Mouse (Mus musculus) hindbrain, embryonic 16.5 days (tissue): ENCODE measurements around the gene Tmem88. TPM values are rescaled to one million over a fixed set of nuclear protein-coding genes. Genes with fewer than 3 reads are reported as not detected.

Experiments used
- ATAC-seq: fragments of 200-750 bp; cut with Nextera tagmentation; 2 replicates; pipeline ENCODE4 v1.8.0; 2017; ENCODE audit warnings: moderate TSS enrichment, moderate library complexity
- H3K27ac ChIP-seq: fragments of 300-500 bp; sonication (generic); 2 replicates; pipeline ENCODE4 v1.5.1; 2014; ENCODE audit warnings: low read depth, mild to moderate bottlenecking, control low read depth, low read length, moderate library complexity
- H3K27me3 ChIP-seq: fragments of 300-500 bp; sonication (generic); replicated peaks from 2 replicates; pipeline ENCODE4 v1.6.1; 2014; ENCODE audit warnings: low read length; ENCODE audit not compliant: control insufficient read depth, insufficient read depth
- H3K36me3 ChIP-seq: fragments of 300-500 bp; sonication (generic); 2 replicates; pipeline ENCODE4 v1.6.1; 2014; ENCODE audit warnings: mild to moderate bottlenecking, low read length, moderate library complexity, mixed read lengths; ENCODE audit not compliant: control insufficient read depth, insufficient read depth
- H3K4me1 ChIP-seq: fragments of 300-500 bp; sonication (generic); 2 replicates; pipeline ENCODE4 v1.6.1; 2014; ENCODE audit warnings: low read depth, low read length; ENCODE audit not compliant: control insufficient read depth, insufficient read depth
- H3K4me2 ChIP-seq: fragments of 300-500 bp; sonication (generic); 2 replicates; pipeline ENCODE4 v1.6.1; 2014; ENCODE audit warnings: mild to moderate bottlenecking, low read length, control low read depth, moderate library complexity
- H3K4me3 ChIP-seq: fragments of 300-500 bp; sonication (generic); 2 replicates; pipeline ENCODE4 v1.5.1; 2014; ENCODE audit warnings: mild to moderate bottlenecking, low read length, control low read depth, moderate library complexity
- H3K9ac ChIP-seq: fragments of 300-500 bp; sonication (generic); 2 replicates; pipeline ENCODE4 v1.6.1; 2014; ENCODE audit warnings: low read depth, mild to moderate bottlenecking, control low read depth, low read length, moderate library complexity
- H3K9me3 ChIP-seq: fragments of 300-500 bp; sonication (generic); 2 replicates; pipeline ENCODE4 v1.6.1; 2014; ENCODE audit warnings: mild to moderate bottlenecking, low read length, moderate library complexity; ENCODE audit not compliant: control insufficient read depth
- WGBS: fragments of 180-500 bp; shearing (Covaris S2); extraction: QIAGEN DNeasy Blood & Tissue Kit; methylation state at CpG from one replicate; pipeline ENCODE4 v1.1.7; 2014; 5-methylcytosine and 5-hydroxymethylcytosine counted together
- polyA plus RNA-seq: library from polyadenylated mRNA; unstranded; fragments of >200 nt; fragmentation: Nextera tagmentation; extraction: Ambion mirVana; gene quantifications from 2 replicates; pipeline ENCODE4 v1.2.1, GENCODE M21; 2015

The Tmem88 gene
- polyA plus RNA-seq, 1 experiment from 2014 or later: 8.9 TPM

GRCm38 (mm10) chr11:69418481-69419442, 20.7 kb upstream of the Tmem88 start:
- peak; percentile 94 for ATAC-seq
- H3K27me3 ChIP-seq: peaks cover 12% of the 10 kb centered on the region; the same call in 1 of the 2 replicates
- H3K36me3 ChIP-seq: no peaks in the 10 kb centered on the region
- WGBS: 0% methylated on average over 44 of the region's 45 CpGs
- H3K9me3 ChIP-seq: no peaks in the 10 kb centered on the region
- peak overlapping the region; percentile 64 for H3K9ac ChIP-seq
- H3K27ac ChIP-seq: peak overlapping the region; percentile 98
- H3K4me1 ChIP-seq: peaks cover 43% of the 10 kb centered on the region
- H3K4me3 ChIP-seq: peak overlapping the region; percentile 76
- peak overlapping the region; percentile 67 for H3K4me2 ChIP-seq

- WGBS: under 1% methylated on average over 39 of the region's 39 CpGs
- H3K4me1 ChIP-seq: peaks cover 54% of the 10 kb centered on the region
- peak overlapping the region; percentile 64 for H3K9ac ChIP-seq
These were observed 19.7 kb upstream of the Tmem88 start for GRCm38 (mm10) chr11:69417449-69418384.

GRCm38 (mm10) chr11:69416921-69417448, 19.0 kb upstream of the Tmem88 start:
- H3K4me1 ChIP-seq: peaks cover 61% of the 10 kb centered on the region
- 7% methylated on average over 8 of the region's 8 CpGs for WGBS

More at GRCm38 (mm10) chr11:69417449-69418384, 19.7 kb upstream of the Tmem88 start:
- H3K27me3 ChIP-seq: peaks cover 10% of the 10 kb centered on the region; the same call in 1 of the 2 replicates
- ATAC-seq: peak; percentile 22
- H3K4me2 ChIP-seq: peak overlapping the region; percentile 67
- peak overlapping the region; percentile 76 for H3K4me3 ChIP-seq
- H3K27ac ChIP-seq: peak overlapping the region; percentile 98
- no peaks in the 10 kb centered on the region; the same call in 1 of the 2 replicates for H3K36me3 ChIP-seq
- no peaks in the 10 kb centered on the region for H3K9me3 ChIP-seq

GRCm38 (mm10) chr11:69416509-69416908, 18.5 kb upstream of the Tmem88 start:
- H3K27me3 ChIP-seq: peaks cover 5% of the 10 kb centered on the region; the same call in 1 of the 2 replicates

More at GRCm38 (mm10) chr11:69416921-69417448, 19.0 kb upstream of the Tmem88 start:
- Histone ChIP-seq H3K4me3 (peak overlapping the region; percentile 76), H3K9ac (peak overlapping the region; percentile 83), H3K4me2 (peak overlapping the region; percentile 67), H3K27me3 (peaks cover 6% of the 10 kb centered on the region; the same call in 1 of the 2 replicates), H3K9me3 (no peaks in the 10 kb centered on the region), H3K27ac (peak overlapping the region; percentile 98), H3K36me3 (no peaks in the 10 kb centered on the region; the same call in 1 of the 2 replicates)
- ATAC-seq: no peak

GRCm38 (mm10) chr11:69415668-69416451, 17.8 kb upstream of the Tmem88 start:
- Histone ChIP-seq H3K27ac (peak overlapping the region; percentile 98), H3K4me1 (peaks cover 63% of the 10 kb centered on the region), H3K9ac (peak overlapping the region; percentile 83), H3K9me3 (no peaks in the 10 kb centered on the region), H3K27me3 (no peaks in the 10 kb centered on the region), H3K4me3 (peak overlapping the region; percentile 76), H3K36me3 (no peaks in the 10 kb centered on the region; the same call in 1 of the 2 replicates), H3K4me2 (peak overlapping the region; percentile 67)
- WGBS: under 1% methylated on average over 15 of the region's 25 CpGs
- ATAC-seq: no peak

More at GRCm38 (mm10) chr11:69416509-69416908, 18.5 kb upstream of the Tmem88 start:
- WGBS: 2% methylated on average over 4 of the region's 4 CpGs
- peak overlapping the region; percentile 83 for H3K9ac ChIP-seq
- no peaks in the 10 kb centered on the region; the same call in 1 of the 2 replicates for H3K36me3 ChIP-seq
- no peaks in the 10 kb centered on the region for H3K9me3 ChIP-seq
- no peak for ATAC-seq
- peaks cover 65% of the 10 kb centered on the region for H3K4me1 ChIP-seq
- peak overlapping the region; percentile 67 for H3K4me2 ChIP-seq
- peak overlapping the region; percentile 76 for H3K4me3 ChIP-seq
- peak overlapping the region; percentile 98 for H3K27ac ChIP-seq

- peak overlapping the region; percentile 67 for H3K4me2 ChIP-seq
- H3K4me3 ChIP-seq: peak overlapping the region; percentile 76
- H3K4me1 ChIP-seq: peaks cover 59% of the 10 kb centered on the region
- peak overlapping the region; percentile 98 for H3K27ac ChIP-seq
- no peaks in the 10 kb centered on the region for H3K9me3 ChIP-seq
- WGBS: 0% methylated on average over 3 of the region's 3 CpGs
- H3K9ac ChIP-seq: peak overlapping the region; percentile 83
- ATAC-seq: peak; percentile 27
- H3K27me3 ChIP-seq: no peaks in the 10 kb centered on the region
- no peaks in the 10 kb centered on the region; the same call in 1 of the 2 replicates for H3K36me3 ChIP-seq
These were observed 17.3 kb upstream of the Tmem88 start for GRCm38 (mm10) chr11:69415327-69415667.

- H3K27ac ChIP-seq: peak overlapping the region; percentile 98
- H3K9ac ChIP-seq: peak overlapping the region; percentile 83
- peaks cover 53% of the 10 kb centered on the region for H3K4me1 ChIP-seq
- no peak for ATAC-seq
- no peaks in the 10 kb centered on the region for H3K9me3 ChIP-seq
- WGBS: 13% methylated on average over 4 of the region's 4 CpGs
- no peaks in the 10 kb centered on the region; the same call in 1 of the 2 replicates for H3K36me3 ChIP-seq
- H3K4me3 ChIP-seq: peak overlapping the region; percentile 76
- peak overlapping the region; percentile 67 for H3K4me2 ChIP-seq
- H3K27me3 ChIP-seq: no peaks in the 10 kb centered on the region
These were observed 16.6 kb upstream of the Tmem88 start for GRCm38 (mm10) chr11:69414421-69415326.
